Mouse (Mus musculus): ENCODE results near the gene Olfr1045.

DNA sequence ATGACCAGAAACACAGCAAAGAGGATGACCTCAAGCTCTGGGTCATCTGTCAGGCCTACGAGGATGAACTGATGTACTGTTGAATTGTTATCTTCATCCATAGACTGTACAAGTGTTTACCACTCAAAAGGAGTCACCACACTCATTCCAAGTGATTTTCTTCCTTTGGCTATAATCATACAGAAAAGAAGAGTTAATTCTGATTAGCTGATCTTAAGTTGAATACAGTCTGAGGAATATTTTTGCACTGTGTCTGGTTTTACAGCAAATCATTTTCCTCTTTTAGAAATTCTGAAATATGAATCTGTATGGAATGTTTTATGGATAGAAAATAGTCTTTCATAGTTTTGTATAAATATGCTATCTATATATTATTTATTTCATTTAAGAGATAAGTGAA is 56.2 kb downstream of the Olfr1045 start, which contains the start of gene Olfr1040:
- TF ChIP-seq POLR2A (IDR thresholded peaks at IDR 0.05; ENCODE audit: insufficient read depth, low read length) = no peak
- TF ChIP-seq CTCF (IDR thresholded peaks at IDR 0.05; ENCODE audit: low read depth, low read length) = no peak

Data from ES-Bruce4 (cell line).